Mouse (Mus musculus) embryo, embryonic 10.5 days (tissue): ENCODE measurements around the gene Npc1l1.

Experiments used
- DNase-seq: peaks from one replicate; pipeline ENCODE4 v3.0.0-alpha.2; 2015; ENCODE audit warnings: low spot score

Npc1l1 gene

DNA sequence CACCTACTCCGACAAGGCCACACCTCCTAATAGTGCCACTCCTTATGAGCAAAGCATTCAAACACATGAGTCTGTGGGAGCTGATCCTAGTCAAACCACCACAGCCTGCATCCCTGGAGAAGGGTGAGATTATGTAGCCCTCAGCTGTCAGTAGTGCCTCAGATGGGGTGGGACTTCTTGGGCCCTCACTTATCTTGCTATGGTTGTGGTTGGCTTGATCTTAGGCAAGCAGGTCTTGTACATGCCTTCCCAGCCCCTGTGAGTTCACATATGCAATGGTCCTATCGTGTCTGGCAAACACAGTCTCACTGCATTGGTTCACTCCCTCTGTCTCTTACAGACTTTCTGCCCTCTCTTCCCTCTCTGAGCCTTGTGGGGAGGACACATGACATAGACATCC lies 22.9 kb downstream of the Npc1l1 start:
- DNase-seq, result no peak

DNA sequence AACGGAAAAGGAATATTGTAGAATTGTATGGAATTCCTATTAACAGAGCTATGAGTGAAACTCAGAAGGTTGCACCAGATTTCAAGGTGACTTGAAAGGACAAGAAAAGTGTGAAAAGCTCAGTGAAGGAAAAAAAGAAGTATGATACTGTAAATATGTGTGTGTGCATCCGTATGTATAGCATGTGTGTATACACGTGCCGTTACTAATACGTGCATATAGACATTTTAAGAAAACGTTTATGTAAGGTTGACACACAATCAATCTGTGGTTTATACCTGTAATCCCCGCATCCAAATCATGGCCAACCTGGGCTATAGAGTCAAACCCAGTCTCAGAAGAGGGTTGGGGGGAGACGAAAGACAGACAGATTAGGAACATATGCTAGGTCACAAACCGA lies 29.4 kb downstream of the Npc1l1 start:
- DNase-seq, result no peak

DNA sequence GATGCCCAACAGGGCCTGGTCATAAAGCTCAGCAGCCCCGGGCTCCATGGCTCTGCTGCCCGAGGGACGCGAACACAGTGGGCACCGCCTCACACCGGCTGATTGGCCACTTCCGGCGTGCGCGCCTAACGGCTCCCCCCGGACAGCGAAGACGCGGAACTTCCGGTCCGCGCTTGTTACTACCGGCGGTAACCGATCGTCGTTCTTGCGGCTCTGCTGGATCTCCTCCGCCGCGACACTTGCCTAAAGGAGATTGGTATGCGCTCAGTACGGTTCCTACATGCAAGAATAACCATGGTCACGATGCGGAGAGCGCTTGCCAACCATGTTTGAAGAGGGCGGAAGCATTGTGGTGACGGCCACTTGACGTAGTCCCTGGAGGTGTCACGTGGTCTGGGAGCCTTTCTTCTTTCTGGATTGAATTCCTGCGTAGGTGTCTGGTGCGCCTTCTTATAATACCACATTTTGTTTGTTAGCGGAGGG lies 29.8 kb downstream of the Npc1l1 start, which contains the start of gene Nudcd3:
Gene Nudcd3, minus strand, starts transcription at position 329 of the 483 bp plus-strand sequence.
- peak; percentile 91 for DNase-seq

DNA sequence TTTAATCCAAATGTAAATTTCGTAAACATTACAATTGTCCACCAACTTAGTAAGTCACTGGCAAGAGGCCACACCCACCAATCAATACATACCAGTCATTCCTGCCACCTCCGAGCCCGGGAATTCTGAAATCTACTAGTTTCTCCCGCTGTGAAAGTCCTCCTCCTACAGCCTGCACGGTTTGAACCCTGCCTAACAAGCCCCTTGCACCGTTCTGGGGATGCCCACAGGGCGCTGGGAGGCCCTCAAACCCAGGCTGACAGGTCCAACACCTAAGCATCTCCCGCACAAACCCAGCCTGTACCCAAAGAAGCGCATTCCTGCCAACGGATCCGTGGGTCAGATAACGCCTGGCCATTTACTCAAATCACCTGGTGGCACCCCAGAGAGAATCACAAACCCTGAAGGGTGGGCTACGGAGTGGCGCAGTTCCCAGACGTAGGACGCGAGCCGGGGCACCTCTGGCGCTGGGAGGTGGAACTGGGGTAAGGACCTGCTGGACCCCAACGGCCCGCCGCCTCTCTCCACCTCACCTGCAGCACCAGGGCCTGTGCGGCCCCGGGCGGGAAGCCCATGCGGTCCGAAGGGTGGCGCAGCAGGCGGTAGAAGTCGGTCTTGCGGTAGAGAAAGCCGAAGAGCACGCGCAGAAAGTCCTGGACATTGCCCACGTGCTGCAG lies 30.4 kb downstream of the Npc1l1 start, which contains the start of gene A730071L15Rik:
Gene A730071L15Rik, plus strand, starts transcription at position 620 of the 677 bp plus-strand sequence.
- peak; percentile 22 for DNase-seq

DNA sequence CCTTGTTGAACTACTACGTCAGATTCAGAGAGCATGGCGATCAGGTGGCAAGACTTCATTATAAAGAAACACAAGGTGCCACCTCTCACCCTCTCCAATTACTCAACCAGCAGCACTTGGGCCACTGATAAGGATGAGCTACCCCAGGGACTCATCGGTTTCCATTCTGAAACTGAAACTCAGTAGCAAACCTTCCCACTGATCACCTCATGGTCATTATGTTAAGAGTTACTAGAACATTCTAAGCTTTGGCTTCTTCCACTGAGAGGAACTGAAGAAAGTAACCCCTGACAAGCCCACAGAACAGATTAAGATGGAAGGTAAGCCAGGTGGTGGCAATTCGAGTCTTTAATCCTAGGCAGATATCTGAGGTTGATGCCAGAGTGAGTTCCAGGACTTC lies 31.5 kb downstream of the Npc1l1 start:
- DNase-seq, result no peak

DNA sequence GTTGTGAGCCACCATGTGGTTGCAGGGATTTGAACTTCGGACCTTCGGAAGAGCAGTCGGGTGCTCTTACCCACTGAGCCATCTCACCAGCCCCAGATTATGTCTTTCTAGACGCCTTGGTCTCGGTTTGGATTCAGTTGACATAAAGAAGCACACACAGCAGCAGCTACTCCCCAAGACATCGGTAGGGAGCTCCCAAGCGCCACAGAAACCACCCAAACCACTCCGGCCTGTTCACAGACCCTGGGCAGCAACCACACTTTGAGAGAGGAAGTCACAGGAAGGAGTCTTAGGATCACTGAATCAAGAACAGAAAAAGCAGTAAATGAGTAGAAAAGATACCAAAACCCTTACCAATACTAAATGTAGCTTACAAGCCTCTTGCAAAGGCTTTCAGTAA lies 33.2 kb downstream of the Npc1l1 start:
- DNase-seq, result no peak

DNA sequence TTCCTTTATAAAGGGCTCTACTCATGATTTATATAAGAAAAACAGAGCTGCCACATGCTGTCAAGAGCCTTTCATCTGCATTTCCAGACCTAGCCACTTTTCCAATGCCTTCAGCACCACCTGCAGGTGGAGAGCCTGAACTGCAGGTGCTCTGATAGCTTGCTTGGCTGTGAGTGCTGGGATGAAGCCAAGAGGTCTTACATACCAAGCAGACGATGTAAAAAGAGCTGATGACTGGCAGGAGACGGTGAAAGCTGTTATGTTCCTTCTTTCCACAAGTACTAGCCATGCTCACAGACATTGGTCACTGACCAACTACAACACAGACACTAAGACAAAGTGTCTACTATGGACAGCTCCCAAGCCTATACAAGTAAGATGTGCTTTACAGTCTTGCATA lies 42.1 kb downstream of the Npc1l1 start:
- DNase-seq, result peak; percentile 90

DNA sequence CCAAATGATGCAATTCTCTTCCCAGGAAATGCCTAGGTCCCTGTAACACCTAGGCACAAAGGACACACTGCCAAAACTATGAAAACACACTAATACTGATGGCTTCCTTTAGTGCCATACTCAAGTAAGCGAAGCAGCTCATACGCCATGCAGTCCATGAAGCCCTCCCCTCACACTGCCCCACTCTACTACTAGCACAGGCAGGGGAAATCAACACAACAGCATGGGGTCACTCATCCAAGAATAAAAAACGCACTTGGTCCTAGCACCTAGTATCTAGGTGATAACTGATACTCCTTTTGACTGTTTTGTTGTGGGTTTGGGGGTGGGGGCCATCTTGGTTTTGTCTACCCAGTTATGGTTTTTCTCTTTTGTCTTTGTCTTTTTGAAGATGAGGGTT lies 42.5 kb downstream of the Npc1l1 start:
- DNase-seq, result no peak

DNA sequence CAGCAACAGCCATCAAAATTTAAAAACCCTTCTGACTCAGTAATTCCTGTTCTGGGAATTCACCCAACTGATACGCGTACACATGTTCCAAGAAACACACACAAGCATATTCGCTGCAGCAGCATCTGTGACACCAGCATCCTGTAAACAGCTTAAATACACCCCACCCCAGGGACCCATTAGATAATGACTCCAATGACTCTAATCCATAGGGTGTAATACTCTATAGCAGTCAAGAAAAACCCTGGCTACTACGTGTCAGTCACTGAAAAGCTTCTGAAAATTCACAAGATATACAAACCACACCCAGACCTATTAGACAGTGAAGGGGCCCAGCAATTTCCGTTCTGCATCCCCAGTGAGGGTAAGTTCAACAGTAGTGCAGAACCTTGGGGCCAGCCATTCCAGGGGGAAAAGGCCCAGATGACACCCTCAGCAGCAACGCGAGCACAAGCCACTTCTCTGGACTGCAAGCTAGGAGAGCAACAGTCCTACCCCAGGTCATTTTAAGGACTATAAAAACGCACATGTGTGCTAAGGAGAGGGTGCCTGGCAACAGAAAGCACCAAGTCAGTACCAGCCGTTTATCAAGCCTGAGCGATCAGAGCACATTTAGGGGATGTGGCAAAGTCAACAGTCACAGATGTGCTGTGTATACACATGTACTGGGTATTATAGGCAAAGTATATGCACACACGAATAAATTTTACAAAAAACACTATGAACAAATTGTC lies 45.6 kb downstream of the Npc1l1 start:
- DNase-seq, result no peak

DNA sequence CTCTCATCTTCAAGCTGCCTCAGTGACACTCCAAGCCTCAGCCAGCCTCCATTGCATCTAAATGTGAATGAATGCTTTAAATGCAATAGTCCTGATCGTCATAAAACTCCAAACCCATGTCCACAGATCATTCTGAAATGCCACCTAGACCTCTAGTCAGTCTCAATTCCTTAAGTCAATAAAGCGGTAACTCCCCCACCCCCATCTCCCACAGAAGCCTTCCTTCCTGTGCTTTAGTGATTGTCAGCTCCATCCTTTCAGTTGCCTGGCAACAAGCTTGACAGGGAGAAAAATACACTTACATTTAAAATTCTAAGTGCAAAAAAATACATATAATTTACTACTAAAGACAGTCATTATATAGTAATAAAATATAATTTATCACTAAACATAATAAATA lies 46.7 kb downstream of the Npc1l1 start:
- no peak for DNase-seq

DNA sequence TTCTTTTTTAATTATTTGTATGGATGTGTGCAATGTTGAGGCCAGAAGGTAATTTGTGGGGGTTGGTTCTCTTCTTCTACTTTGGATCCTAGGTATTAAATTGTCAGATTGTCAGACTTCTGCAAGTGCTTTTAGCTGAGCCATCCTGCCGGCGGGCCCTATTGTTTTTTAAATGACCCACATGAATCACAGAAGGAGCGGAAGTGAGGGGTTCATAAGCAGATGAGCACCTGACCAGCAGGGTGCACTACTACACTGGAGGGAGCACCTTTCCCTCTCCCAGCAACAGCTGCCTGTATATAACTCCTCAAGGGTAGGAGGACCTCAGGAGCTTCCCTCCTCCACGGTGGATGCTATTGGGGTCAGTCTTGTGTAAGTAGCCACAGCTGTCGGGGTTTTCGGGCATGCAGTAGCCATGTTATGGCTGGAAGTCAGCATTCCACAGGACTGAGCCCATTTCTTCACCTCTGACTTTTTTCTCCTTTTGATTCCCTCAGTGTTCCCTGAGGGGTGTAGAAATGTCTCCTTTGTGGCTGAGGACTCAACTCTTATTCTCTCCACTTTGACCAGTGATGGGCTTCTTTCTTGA lies 49.0 kb downstream of the Npc1l1 start:
- DNase-seq, result no peak

DNA sequence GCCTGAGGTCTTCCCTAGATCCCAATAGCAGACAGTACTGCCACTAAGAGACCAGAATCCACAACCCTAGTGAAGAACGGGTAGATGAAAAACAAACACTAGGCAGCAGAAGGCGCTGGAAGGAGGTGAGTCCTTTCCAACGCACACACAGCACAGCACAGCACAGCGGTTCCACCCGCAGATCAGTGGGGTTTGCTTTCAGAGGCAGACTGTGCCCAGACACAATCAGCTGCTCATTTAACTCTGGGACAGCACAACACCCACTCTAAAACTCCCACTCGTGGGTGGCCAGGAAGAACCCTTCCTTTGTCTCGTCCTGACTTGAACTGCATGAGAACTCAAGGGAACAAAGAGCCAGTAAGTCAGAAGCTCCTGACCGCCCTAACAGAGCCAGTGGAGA lies 50.7 kb downstream of the Npc1l1 start:
- DNase-seq, result no peak

DNA sequence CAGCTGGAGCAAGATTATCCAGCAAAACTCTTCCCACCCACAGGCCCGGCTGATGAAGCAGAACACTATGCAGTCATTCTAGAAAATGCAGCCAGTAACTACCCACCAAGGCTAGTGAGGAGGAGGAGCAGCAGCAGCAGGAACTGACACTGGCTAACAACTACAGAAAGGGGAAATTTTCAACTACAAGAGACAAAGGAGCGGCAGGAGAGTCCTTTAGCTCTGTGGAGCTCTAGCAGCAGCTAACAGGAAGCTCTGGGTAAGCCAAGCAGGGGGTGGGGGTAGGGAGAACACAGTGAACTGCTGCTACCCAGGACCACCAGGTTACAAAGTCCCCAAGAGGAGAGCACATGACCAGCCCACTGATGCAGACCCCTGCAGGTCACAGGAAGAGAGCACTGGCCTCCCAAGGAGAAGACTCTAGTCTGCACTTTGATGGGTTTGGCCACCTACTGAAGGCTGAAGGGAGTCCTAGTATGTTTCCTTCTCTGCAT lies 51.2 kb downstream of the Npc1l1 start:
- peak; percentile 33 for DNase-seq

DNA sequence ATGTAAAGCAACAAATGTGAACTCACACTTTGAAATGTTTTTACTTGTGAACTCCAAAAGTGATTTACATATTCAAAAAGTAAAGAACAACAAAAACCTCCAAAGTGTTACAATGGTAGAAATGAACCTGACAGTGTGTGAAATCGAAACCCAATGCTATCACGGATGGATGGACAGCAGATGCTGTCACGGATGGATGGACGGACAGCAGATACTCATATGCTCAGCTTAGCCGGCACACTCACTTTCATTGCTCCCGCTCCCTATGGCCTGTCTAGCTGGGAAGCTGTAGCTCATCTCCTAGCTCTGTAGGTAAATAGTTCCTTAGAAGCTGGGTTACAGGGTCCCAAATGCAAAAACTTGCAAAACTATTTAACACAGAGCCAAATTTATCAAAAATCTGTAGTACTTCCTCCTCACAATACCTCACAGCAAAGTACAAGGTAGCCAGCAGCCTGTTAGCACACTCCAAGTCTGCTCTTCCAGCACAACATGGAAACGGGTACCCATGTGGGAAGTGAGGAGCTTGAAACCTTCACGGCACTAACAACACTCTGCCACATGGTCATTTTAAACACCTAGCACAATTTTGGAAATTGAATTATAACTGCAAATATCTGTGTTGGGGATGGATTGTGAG lies 52.0 kb downstream of the Npc1l1 start:
- no peak for DNase-seq

DNA sequence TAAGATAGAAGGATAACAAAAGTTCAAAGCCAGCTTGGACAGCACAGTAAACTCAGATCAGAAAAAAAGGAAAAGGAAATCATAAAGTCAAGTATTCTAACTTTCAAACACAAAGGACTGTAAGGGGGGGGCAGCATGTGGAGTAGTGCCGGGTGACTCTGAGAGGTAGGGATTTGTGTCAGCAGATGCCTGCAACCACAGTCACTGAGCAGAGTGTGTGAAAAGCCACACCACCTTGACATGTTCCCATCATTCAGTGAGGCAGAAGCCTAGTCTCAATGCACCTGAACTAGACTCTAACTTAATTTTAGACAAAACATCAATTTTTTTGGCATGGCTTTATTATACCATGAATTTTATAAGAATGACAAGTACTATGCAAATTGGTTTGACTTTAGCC lies 54.4 kb downstream of the Npc1l1 start:
- no peak for DNase-seq

DNA sequence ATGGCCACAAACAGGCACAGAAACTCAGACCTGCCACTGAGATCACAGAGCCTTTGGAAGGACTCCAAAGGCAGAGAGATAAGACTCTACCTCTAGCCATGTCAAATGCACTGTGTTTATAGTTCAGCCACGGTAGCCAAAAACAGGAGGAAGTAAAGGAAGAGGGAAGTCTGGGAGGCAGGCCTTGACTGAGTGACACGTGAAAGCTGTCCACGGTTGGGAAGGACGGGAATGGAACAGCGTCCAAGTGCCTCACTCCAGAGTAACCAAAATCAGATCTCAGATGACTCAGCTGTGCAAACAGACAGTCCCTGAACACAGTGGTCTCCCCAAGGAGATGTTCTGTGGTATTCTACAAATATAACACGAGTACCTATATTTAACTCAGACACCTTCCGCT lies 55.2 kb downstream of the Npc1l1 start:
- no peak for DNase-seq

DNA sequence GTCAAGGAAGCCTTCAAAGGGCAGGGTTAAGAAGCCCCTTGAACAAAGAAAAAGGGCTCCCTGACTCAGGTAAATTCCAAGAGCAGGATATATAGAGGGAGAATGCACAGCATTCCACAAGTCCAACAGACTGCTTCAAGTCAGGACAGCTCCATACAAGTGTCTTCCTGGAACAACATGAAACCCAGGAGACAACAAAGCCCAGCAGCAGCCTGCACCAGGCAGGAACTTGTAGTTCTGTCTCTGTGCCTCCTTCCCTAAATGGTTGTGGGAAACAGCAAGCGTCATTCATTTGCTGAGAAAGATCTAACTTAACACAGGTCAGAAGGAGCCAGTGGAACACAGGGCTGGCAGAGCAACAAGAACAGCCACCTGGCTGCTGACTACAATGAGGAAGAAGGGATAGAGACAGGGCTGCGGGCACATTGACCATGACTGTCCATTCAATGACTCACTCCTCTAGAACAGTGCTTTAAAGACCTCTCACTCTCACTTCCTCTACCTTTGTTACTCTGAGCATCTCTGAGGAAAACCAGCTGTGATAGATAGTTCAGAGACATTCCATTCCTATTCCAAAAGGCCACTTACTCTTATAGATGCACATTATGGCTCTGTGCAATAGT lies 60.8 kb downstream of the Npc1l1 start:
- no peak for DNase-seq

DNA sequence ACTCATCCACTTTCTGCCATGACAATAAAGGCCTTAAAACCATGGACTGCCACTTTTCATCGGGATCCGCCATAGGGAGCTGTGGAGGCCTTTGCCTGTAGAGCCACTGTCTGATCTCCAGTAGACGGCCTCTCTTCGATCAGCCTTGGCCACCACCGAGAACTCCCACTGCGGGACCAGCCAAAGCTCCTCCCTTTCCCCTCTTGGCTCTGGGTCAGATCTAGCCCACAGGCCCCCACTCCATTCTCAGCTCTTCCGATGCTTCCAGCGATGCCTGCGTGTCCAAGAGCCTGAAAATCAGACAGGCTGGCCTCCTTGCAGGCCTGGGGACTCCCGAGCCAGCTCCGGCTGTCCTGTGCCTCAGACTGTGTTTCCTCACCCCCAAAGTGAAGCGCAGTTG lies 63.6 kb downstream of the Npc1l1 start:
- no peak for DNase-seq

DNA sequence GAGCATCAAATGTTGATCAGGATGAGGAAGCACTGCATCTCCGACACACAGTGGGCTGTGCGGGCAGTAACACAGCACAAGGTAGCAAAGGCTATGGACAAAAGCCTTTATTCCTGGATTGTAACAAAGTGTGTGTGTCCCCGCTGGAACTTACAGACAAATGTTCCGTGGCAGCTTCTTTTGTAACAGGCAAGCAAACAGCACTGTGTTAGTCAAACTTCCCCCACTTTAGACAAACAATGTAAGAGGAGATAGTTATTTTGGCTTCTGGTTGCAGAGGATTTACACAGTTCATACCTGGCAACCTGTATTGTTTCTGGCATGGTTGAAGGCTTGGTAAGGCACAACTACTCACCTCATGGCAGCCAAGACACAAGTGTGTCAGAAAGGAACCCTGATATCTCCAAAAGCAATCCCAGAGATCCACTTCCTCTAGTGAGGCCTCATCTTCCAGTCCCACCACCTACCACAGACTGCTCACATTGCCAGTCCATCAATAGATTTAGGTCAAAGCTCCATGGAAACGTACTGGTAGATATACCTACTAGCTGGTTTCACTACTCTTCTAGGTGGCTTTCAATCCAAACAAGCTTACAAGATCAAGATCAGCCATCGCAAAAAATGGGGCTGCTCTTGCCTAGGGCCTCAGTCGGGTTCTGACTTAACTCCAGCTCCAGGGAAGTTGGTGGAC lies 64.4 kb downstream of the Npc1l1 start:
- no peak for DNase-seq

DNA sequence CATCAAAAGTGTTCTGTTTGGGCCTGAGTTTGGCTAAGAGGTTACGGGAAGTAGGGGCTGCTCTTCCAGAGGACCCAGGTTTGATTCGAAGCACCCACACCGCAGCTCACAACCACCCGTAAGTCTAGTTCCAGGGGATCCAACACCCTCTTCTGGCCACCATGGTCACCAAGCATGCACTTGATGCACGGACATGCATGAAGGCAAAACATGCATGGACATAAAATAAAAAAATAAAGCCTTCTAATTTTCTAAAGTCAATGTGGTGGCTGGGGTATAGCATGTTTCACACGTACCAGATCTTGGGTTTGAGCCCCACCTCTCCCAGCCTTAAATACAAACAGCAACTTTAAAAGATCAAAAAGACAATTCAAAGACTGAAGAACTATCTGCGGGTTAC lies 65.2 kb downstream of the Npc1l1 start:
- DNase-seq, result no peak

DNA sequence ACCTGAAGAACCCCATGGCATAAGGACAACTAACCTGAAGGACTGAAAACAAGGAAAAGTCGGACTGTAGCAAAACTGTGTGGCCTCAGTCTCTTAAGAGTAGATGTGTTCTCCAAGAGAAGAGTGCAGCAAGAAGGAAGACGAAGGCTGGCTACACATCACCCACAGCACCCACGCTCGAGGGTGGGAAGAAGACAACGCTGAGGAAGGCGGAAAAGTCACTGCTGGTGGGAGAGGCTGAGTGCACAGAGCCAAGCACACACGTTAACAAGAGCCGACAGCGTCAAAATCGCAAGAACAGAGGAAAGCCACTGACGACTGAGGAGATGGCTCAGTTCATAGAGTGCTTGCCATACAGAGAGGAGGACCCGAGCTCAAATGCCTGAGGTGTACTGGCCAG lies 66.2 kb downstream of the Npc1l1 start:
- DNase-seq, result no peak
